In the genomic region with DNA sequence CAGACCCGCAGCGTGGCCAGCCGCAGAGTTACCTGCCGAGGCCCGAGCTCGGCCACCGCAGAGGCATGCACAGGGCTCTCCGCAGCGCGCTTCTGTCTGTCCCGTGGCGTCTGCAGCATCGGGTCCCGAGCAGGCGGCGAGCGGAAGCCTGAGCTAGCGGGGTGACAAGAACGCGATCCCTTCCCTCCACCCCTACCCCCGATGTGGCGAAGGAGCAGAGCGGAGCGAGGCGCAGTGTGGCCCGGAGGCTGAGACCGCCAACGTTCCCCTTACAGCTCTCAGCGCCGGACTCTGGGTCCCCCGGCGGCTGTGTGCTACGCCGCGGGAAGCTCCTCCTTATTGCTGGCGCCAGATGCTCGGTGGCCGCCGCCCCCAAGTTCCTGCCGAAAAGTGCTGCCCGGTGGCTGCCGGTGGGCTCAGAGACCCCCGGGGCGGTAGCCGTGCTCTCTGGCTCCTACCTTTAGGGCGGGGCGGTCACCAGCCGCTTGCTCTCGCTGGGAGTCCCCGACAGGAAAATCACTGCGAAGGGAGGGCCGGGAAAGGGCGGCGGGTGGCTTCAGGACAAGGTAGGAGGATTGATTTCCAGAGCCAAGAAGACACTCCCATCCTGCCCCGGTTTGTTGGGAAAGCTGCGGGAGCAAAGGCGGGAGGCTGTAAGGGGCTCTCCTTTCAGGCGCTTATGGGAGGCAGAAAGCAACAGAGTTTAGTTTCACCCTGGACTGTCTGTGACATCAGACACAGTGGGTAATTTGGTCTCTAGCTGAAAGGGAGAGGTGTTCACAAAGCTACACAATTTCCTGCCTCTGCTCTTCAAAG, we compare ENCODE assay signal across 8 mouse cellular contexts. TPM values are rescaled to one million over a fixed set of nuclear protein-coding genes. Genes with fewer than 3 reads are reported as not detected.
DNase-seq lines count a peak whose midpoint lies in the region; ATAC-seq and TF ChIP-seq lines count a peak whose summit lies in the region.

No protein-coding gene starts in this region.

- no peaks in the 10 kb centered on the region for H3K36me3 ChIP-seq in ES-Bruce4 (ENCODE audit: control insufficient read depth, insufficient read depth, low read length, poor library complexity, severe bottlenecking)
- no peaks in the 10 kb centered on the region for H3K36me3 ChIP-seq in forebrain, embryonic 11.5 days (ENCODE audit: control insufficient read depth, insufficient read depth, low read length)
- no peaks in the 10 kb centered on the region for H3K36me3 ChIP-seq in heart, embryonic 15.5 days
- no peaks in the 10 kb centered on the region for H3K36me3 ChIP-seq in lung, postnatal 0 days (ENCODE audit: insufficient read depth, low read length)

- no peak for TF ChIP-seq CTCF in ES-Bruce4 (IDR thresholded peaks at IDR 0.05; ENCODE audit: low read depth, low read length)
- no peak for TF ChIP-seq CTCF in lung, postnatal 0 days (IDR thresholded peaks at IDR 0.05)

- peak overlapping the region; percentile 77 for H3K4me3 ChIP-seq in ES-Bruce4 (ENCODE audit: low read depth, low read length)
- H3K4me3 ChIP-seq in forebrain, embryonic 11.5 days (ENCODE audit: low read depth, low read length) = peak overlapping the region; percentile 65
- H3K4me3 ChIP-seq in heart, embryonic 15.5 days = peak overlapping the region; percentile 94
- peak overlapping the region; percentile 79 for H3K4me3 ChIP-seq in lung, postnatal 0 days (ENCODE audit: low read depth, low read length)

- H3K9me3 ChIP-seq in ES-Bruce4 (replicated peaks; ENCODE audit: control insufficient read depth, insufficient read depth, low read length, poor library complexity, severe bottlenecking) = no peaks in the 10 kb centered on the region
- H3K9me3 ChIP-seq in forebrain, embryonic 11.5 days (ENCODE audit: control insufficient read depth, low read length) = peaks cover 6% of the 10 kb centered on the region; the same call in 1 of the 2 replicates
- H3K9me3 ChIP-seq in heart, embryonic 15.5 days (replicated peaks) = no peaks in the 10 kb centered on the region
- H3K9me3 ChIP-seq in lung, postnatal 0 days (ENCODE audit: low read length) = no peaks in the 10 kb centered on the region

- peaks cover 2% of the 10 kb centered on the region for H3K27me3 ChIP-seq in ES-Bruce4 (ENCODE audit: control insufficient read depth, insufficient read depth, low read length, poor library complexity, severe bottlenecking)
- peaks cover 3% of the 10 kb centered on the region; the same call in 1 of the 2 replicates for H3K27me3 ChIP-seq in forebrain, embryonic 11.5 days (ENCODE audit: control insufficient read depth, insufficient read depth, low read length)
- no peaks in the 10 kb centered on the region for H3K27me3 ChIP-seq in heart, embryonic 15.5 days
- no peaks in the 10 kb centered on the region for H3K27me3 ChIP-seq in lung, postnatal 0 days (replicated peaks; ENCODE audit: insufficient read depth, low read length)

- DNase-seq in c-Kit-negative CD71-positive TER-119-positive erythroid progenitor cells, embryonic 14.5 days (ENCODE audit: low read depth, low spot score) = peak; percentile 40
- peak; percentile 82 for DNase-seq in forebrain, embryonic 11.5 days (ENCODE audit: low spot score)
- peak; percentile 82 for DNase-seq in kidney, postnatal 10 days
- DNase-seq in lung, postnatal 0 days (ENCODE audit: low spot score) = peak; percentile 85
- DNase-seq in ovary, postnatal 10 days (ENCODE audit: low spot score) = peak; percentile 56
- peak; percentile 39 to 61 for DNase-seq in thymus, postnatal 10 days (ENCODE audit: low spot score in 2 of 2)

- peak; percentile 86 for ATAC-seq in forebrain, embryonic 11.5 days (replicated peaks; ENCODE audit: low FRiP score)
- peak; percentile 85 for ATAC-seq in heart, embryonic 15.5 days (replicated peaks; ENCODE audit: insufficient number of reproducible peaks, insufficient read depth, low FRiP score, low read depth)
- ATAC-seq in lung, postnatal 0 days = peak; percentile 87

- H3K4me2 ChIP-seq in forebrain, embryonic 11.5 days (ENCODE audit: low read depth, low read length, severe bottlenecking) = peak overlapping the region; percentile 90
- peak overlapping the region; percentile 92 for H3K4me2 ChIP-seq in heart, embryonic 15.5 days
- peak overlapping the region; percentile 95 for H3K4me2 ChIP-seq in lung, postnatal 0 days (replicated peaks; ENCODE audit: low read depth, low read length)

- peak overlapping the region; percentile 60 for H3K9ac ChIP-seq in ES-Bruce4 (ENCODE audit: low read depth, poor library complexity, severe bottlenecking)
- H3K9ac ChIP-seq in forebrain, embryonic 11.5 days (ENCODE audit: low read length) = peak overlapping the region; percentile 79
- H3K9ac ChIP-seq in heart, embryonic 15.5 days = peak overlapping the region; percentile 94
- H3K9ac ChIP-seq in lung, postnatal 0 days (replicated peaks; ENCODE audit: low read depth) = peak overlapping the region; percentile 86

- no peak overlapping the region for H3K27ac ChIP-seq in ES-Bruce4 (ENCODE audit: insufficient read depth, low read length)
- no peak overlapping the region for H3K27ac ChIP-seq in forebrain, embryonic 11.5 days (ENCODE audit: low read depth, low read length)
- peak overlapping the region; percentile 92 for H3K27ac ChIP-seq in heart, embryonic 15.5 days
- H3K27ac ChIP-seq in lung, postnatal 0 days (ENCODE audit: low read length) = peak overlapping the region; percentile 86

- TF ChIP-seq EP300 in ES-Bruce4 (IDR thresholded peaks at IDR 0.05; ENCODE audit: insufficient read depth, low read depth, low read length) = no peak
- no peak for TF ChIP-seq EP300 in lung, postnatal 0 days (IDR thresholded peaks at IDR 0.05)

- no peak for TF ChIP-seq POLR2A in ES-Bruce4 (IDR thresholded peaks at IDR 0.05; ENCODE audit: insufficient read depth, low read length)

- WGBS in forebrain, embryonic 11.5 days = under 1% methylated on average over 58 of the region's 58 CpGs
- under 1% methylated on average over 58 of the region's 58 CpGs for WGBS in heart, embryonic 15.5 days
- WGBS in lung, postnatal 0 days = 2% methylated on average over 57 of the region's 58 CpGs

- no peaks in the 10 kb centered on the region for H3K4me1 ChIP-seq in ES-Bruce4 (ENCODE audit: control insufficient read depth, insufficient read depth, low read length)
- no peaks in the 10 kb centered on the region for H3K4me1 ChIP-seq in forebrain, embryonic 11.5 days (replicated peaks; ENCODE audit: control insufficient read depth, insufficient read depth, low read length)
- peaks cover 10% of the 10 kb centered on the region for H3K4me1 ChIP-seq in heart, embryonic 15.5 days (replicated peaks)
- H3K4me1 ChIP-seq in lung, postnatal 0 days (ENCODE audit: insufficient read depth, low read depth, low read length) = peaks cover 4% of the 10 kb centered on the region; the same call in 1 of the 2 replicates

RNA-seq across cellular contexts. Expression of gene St3gal6, which starts 0.8 kb away (rescaled TPM):
- polyA plus RNA-seq in ES-Bruce4 (2011; ENCODE audit: insufficient read depth, insufficient read length, low read depth, missing spikeins) = 3.7 and 5.2 TPM in 2 replicates
- 8.3 and 8.8 TPM in 2 replicates for polyA plus RNA-seq in forebrain, embryonic 11.5 days (2014; fragmentation: Nextera tagmentation; extraction: Ambion mirVana)
- 16.5 and 17.5 TPM in 2 replicates for polyA plus RNA-seq in heart, embryonic 15.5 days (2015; fragmentation: Nextera tagmentation; extraction: Ambion mirVana)
- polyA plus RNA-seq in lung, postnatal 0 days (2015; fragmentation: Nextera tagmentation; extraction: Ambion mirVana) = 52.3 and 56.0 TPM in 2 replicates

Comparison
In these comparisons a context has a peak if more than half of its experiments do, and no peak if none do; other contexts are left out.
1. H3K27ac ChIP-seq: peak in heart, embryonic 15.5 days (single experiment) and lung, postnatal 0 days (single experiment); none in ES-Bruce4 (single experiment) and forebrain, embryonic 11.5 days (single experiment).
2. Peak in every context shown above with its lines, with median percentiles within 50 percentile points of each other: H3K4me3 ChIP-seq, H3K9ac ChIP-seq, DNase-seq, ATAC-seq and H3K4me2 ChIP-seq.